Mouse (Mus musculus) G1E (cell line): ENCODE data around the gene Xlr3c.
"Not testable (repeated sequence)": the region's sequence is repeated elsewhere in the genome, so short reads cannot be mapped to it uniquely, and the experiment has no call there.

Source experiments
- CTCF ChIP-seq: IDR thresholded peaks from 2 replicates; pipeline ENCODE4 v1.5.1; 2012; ENCODE audit warnings: low read depth, low read length, inconsistent platforms, mixed read lengths
- TAL1 ChIP-seq: conservative IDR thresholded peaks from 2 replicates; pipeline ENCODE4 v1.6.1; 2012; ENCODE audit warnings: low read depth, low read length, inconsistent platforms, mixed read lengths

- TF ChIP-seq CTCF, TAL1: not testable (repeated sequence)
Measured at GRCm38 (mm10) chrX:73295745-73296144, 30.6 kb upstream of the Xlr3c start.
